ENCODE assay signal across 14 mouse cellular contexts in genomic region chr5:143943231-143944125, GRCm38 (mm10). TPM values are rescaled to one million over a fixed set of nuclear protein-coding genes. Genes with fewer than 3 reads are reported as not detected.
DNase-seq lines count a peak whose midpoint lies in the region; ATAC-seq and TF ChIP-seq lines count a peak whose summit lies in the region.
"Had no signal": no experiment of that assay in that cellular context is flagged by ENCODE, and none has a peak within 500 bp of the region (broad histone marks: within the 10 kb centered on the region; RNA-seq: fewer than 3 reads in every experiment).

No protein-coding gene starts in this region.

- no peak for TF ChIP-seq POLR2A in brain, embryonic 14.5 days (IDR thresholded peaks at IDR 0.05; ENCODE audit: borderline replicate concordance, extremely low read depth, insufficient read depth, insufficient read length, poor library complexity, severe bottlenecking)
- TF ChIP-seq POLR2A in olfactory bulb, adult 2 months (IDR thresholded peaks at IDR 0.05; ENCODE audit: insufficient read depth, low read depth, low read length): no peak

- TF ChIP-seq CTCF in brain, embryonic 14.5 days (IDR thresholded peaks at IDR 0.05; ENCODE audit: borderline replicate concordance, extremely low read depth, insufficient read depth, insufficient read length): no peak
- no peak for TF ChIP-seq CTCF in olfactory bulb, adult 2 months (IDR thresholded peaks at IDR 0.05; ENCODE audit: insufficient read depth, low read depth, low read length)

- no peaks in the 10 kb centered on the region for H3K36me3 ChIP-seq in forebrain, embryonic 16.5 days (ENCODE audit: control insufficient read depth, insufficient read depth)
- H3K36me3 ChIP-seq: limb, embryonic 12.5 days; lung, embryonic 15.5 days; midbrain, embryonic 12.5 days had no signal

- H3K9me3 ChIP-seq in forebrain, embryonic 16.5 days (ENCODE audit: control insufficient read depth, low read length): no peaks in the 10 kb centered on the region
- H3K9me3 ChIP-seq: limb, embryonic 12.5 days; lung, embryonic 15.5 days had no signal

- H3K27me3 ChIP-seq in forebrain, embryonic 16.5 days (replicated peaks; ENCODE audit: control insufficient read depth, insufficient read depth, low read length): no peaks in the 10 kb centered on the region
- H3K27me3 ChIP-seq: limb, embryonic 12.5 days; lung, embryonic 15.5 days; midbrain, embryonic 12.5 days had no signal

- WGBS in forebrain, embryonic 16.5 days: 76% methylated on average over 14 of the region's 14 CpGs
- 49% methylated on average over 14 of the region's 14 CpGs for WGBS in olfactory bulb, adult 2 months

- H3K4me2 ChIP-seq in forebrain, embryonic 16.5 days (ENCODE audit: low read length): no peak overlapping the region
- H3K4me2 ChIP-seq: limb, embryonic 12.5 days; lung, embryonic 15.5 days; midbrain, embryonic 12.5 days had no signal

- no peak overlapping the region for H3K4me3 ChIP-seq in forebrain, embryonic 16.5 days (replicated peaks; ENCODE audit: low read length)
- H3K4me3 ChIP-seq in olfactory bulb, adult 2 months (ENCODE audit: insufficient read depth, low read depth, low read length): no peak overlapping the region
- H3K4me3 ChIP-seq: limb, embryonic 12.5 days; lung, embryonic 15.5 days; midbrain, embryonic 12.5 days had no signal

- no peak overlapping the region for H3K9ac ChIP-seq in forebrain, embryonic 16.5 days (replicated peaks; ENCODE audit: low read depth, low read length)
- H3K9ac ChIP-seq: limb, embryonic 12.5 days; lung, embryonic 15.5 days; midbrain, embryonic 12.5 days had no signal

- peak overlapping the region; percentile 87 for H3K27ac ChIP-seq in forebrain, embryonic 16.5 days (ENCODE audit: low read length)
- peak overlapping the region; percentile 74 for H3K27ac ChIP-seq in olfactory bulb, adult 2 months (ENCODE audit: insufficient read depth, low read depth, low read length)
- H3K27ac ChIP-seq: limb, embryonic 12.5 days; lung, embryonic 15.5 days; midbrain, embryonic 12.5 days had no signal

- no peaks in the 10 kb centered on the region for H3K4me1 ChIP-seq in forebrain, embryonic 16.5 days (replicated peaks; ENCODE audit: control insufficient read depth, insufficient read depth, low read length)
- H3K4me1 ChIP-seq in olfactory bulb, adult 2 months (ENCODE audit: control insufficient read depth, insufficient read depth, low read length): peaks cover 14% of the 10 kb centered on the region
- H3K4me1 ChIP-seq: limb, embryonic 12.5 days; lung, embryonic 15.5 days; midbrain, embryonic 12.5 days had no signal

- peak; percentile 82 for ATAC-seq in forebrain, embryonic 16.5 days

- DNase-seq in brain, embryonic 14.5 days (ENCODE audit: low read depth): peak; percentile 60
- DNase-seq in layer of hippocampus, adult 9-11 months: peak; percentile 93
- no peak for DNase-seq in kidney, adult 9 months
- DNase-seq in adrenal gland, adult 8-10 months: no peak
- DNase-seq in testis, postnatal 14 days (ENCODE audit: low spot score): no peak
- DNase-seq: cerebellum, postnatal 25 days; heart, postnatal 4 days; kidney, adult 18-20 months had no signal

RNA-seq across cellular contexts. Expression of gene Rsph10b, which starts 10.6 kb away (rescaled TPM):
- polyA plus RNA-seq in brain, embryonic 14.5 days (2012; rRNA removed): 7.4 and 9.4 TPM in 2 replicates
- 2.3 and 4.1 TPM in 2 replicates for polyA plus RNA-seq in forebrain, embryonic 16.5 days (2015; fragmentation: Nextera tagmentation; extraction: Ambion mirVana)
- polyA plus RNA-seq in olfactory bulb, adult 2 months (2012; ENCODE audit: insufficient read depth, insufficient read length, low replicate concordance, missing spikeins): not detected in 2 replicates
- total RNA-seq in adrenal gland, adult 8-10 months (2022): 10 to 100 TPM in 1 of 4 experiments, 1 to 10 TPM in 3; 3.2 to 20.5 (median 6.1) TPM

RNA-seq across cellular contexts. Expression of gene Gm42421, which starts 15.5 kb away (rescaled TPM):
- polyA plus RNA-seq in brain, embryonic 14.5 days (2012; rRNA removed): 2.1 and 2.7 TPM in 2 replicates
- polyA plus RNA-seq in forebrain, embryonic 16.5 days (2015; fragmentation: Nextera tagmentation; extraction: Ambion mirVana): 0.90 and 1.6 TPM in 2 replicates
- not detected in 2 replicates for polyA plus RNA-seq in olfactory bulb, adult 2 months (2012; ENCODE audit: insufficient read depth, insufficient read length, low replicate concordance, missing spikeins)
- under 1 TPM in 2 of 4 experiments, not detected in 2; 0.94 to 0.95 TPM for total RNA-seq in adrenal gland, adult 8-10 months (2022)
- polyA plus RNA-seq: spleen, adult 2 months had no signal

RNA-seq across cellular contexts. Expression of gene Pms2, which starts 33.7 kb away (rescaled TPM):
- 15.8 and 18.6 TPM in 2 replicates for polyA plus RNA-seq in brain, embryonic 14.5 days (2012; rRNA removed)
- 27.8 and 33.0 TPM in 2 replicates for polyA plus RNA-seq in forebrain, embryonic 16.5 days (2015; fragmentation: Nextera tagmentation; extraction: Ambion mirVana)
- not detected in 2 replicates for polyA plus RNA-seq in olfactory bulb, adult 2 months (2012; ENCODE audit: insufficient read depth, insufficient read length, low replicate concordance, missing spikeins)
- total RNA-seq in adrenal gland, adult 8-10 months (2022): 10 to 100 TPM in 3 of 4 experiments, 1 to 10 TPM in 1; 8.4 to 19.3 (median 12.6) TPM

RNA-seq across cellular contexts. Expression of gene Aimp2, which starts 33.8 kb away (rescaled TPM):
- polyA plus RNA-seq in brain, embryonic 14.5 days (2012; rRNA removed): 76.1 and 79.8 TPM in 2 replicates
- polyA plus RNA-seq in forebrain, embryonic 16.5 days (2015; fragmentation: Nextera tagmentation; extraction: Ambion mirVana): 97.9 and 99.5 TPM in 2 replicates
- polyA plus RNA-seq in olfactory bulb, adult 2 months (2012; ENCODE audit: insufficient read depth, insufficient read length, low replicate concordance, missing spikeins): not detected in 2 replicates
- total RNA-seq in adrenal gland, adult 8-10 months (2022): 10 to 100 TPM; 32.7 to 36.5 (median 34.7) TPM

RNA-seq across cellular contexts. Expression of gene Ankrd61, which starts 46.0 kb away (rescaled TPM):
- polyA plus RNA-seq in brain, embryonic 14.5 days (2012; rRNA removed): 0.48 and 0.53 TPM in 2 replicates
- 0.17 and 0.72 TPM in 2 replicates for polyA plus RNA-seq in forebrain, embryonic 16.5 days (2015; fragmentation: Nextera tagmentation; extraction: Ambion mirVana)
- not detected in 2 replicates for polyA plus RNA-seq in olfactory bulb, adult 2 months (2012; ENCODE audit: insufficient read depth, insufficient read length, low replicate concordance, missing spikeins)
- under 1 TPM in 1 of 4 experiments, not detected in 3; 0.46 TPM for total RNA-seq in adrenal gland, adult 8-10 months (2022)

Comparison
In these comparisons a context has a peak if more than half of its experiments do, and no peak if none do; other contexts are left out.
1. DNase-seq: peak in brain, embryonic 14.5 days (single experiment) and layer of hippocampus, adult 9-11 months (single experiment); none in kidney, adult 9 months (single experiment), adrenal gland, adult 8-10 months (single experiment) and testis, postnatal 14 days (single experiment).
2. RNA of gene Pms2, which starts 33.7 kb away (polyA plus RNA-seq): 27.8 to 33.0 TPM in forebrain, embryonic 16.5 days and 15.8 to 18.6 TPM in brain, embryonic 14.5 days; not detected in olfactory bulb, adult 2 months; every median in the first group is over 10 times any median in the second.